Mouse (Mus musculus) kidney, postnatal 0 days (tissue): ENCODE data around the gene Gas2l1. TPM values are rescaled to one million over a fixed set of nuclear protein-coding genes. Genes with fewer than 3 reads are reported as not detected.

Experiments
- ATAC-seq: fragments of 200-750 bp; cut with Nextera tagmentation; replicated peaks from 2 replicates; pipeline ENCODE4 v1.8.0; 2017; ENCODE audit warnings: low read depth, moderate number of reproducible peaks, moderate TSS enrichment, moderate library complexity; ENCODE audit not compliant: low FRiP score
- DNase-seq: peaks from one replicate; pipeline ENCODE4 v3.0.0-alpha.2; 2016; ENCODE audit warnings: low spot score
- H3K27ac ChIP-seq: fragments of 300-500 bp; sonication (generic); 2 replicates; pipeline ENCODE4 v1.5.1; 2014; ENCODE audit warnings: mild to moderate bottlenecking
- H3K27me3 ChIP-seq: fragments of 300-500 bp; sonication (generic); 2 replicates; pipeline ENCODE4 v1.6.1; 2014; ENCODE audit warnings: low read length, mixed read lengths; ENCODE audit not compliant: insufficient read depth
- H3K36me3 ChIP-seq: fragments of 300-500 bp; sonication (generic); 2 replicates; pipeline ENCODE4 v1.6.1; 2014; ENCODE audit warnings: low read length, mixed read lengths; ENCODE audit not compliant: insufficient read depth
- H3K4me1 ChIP-seq: fragments of 300-500 bp; sonication (generic); replicated peaks from 2 replicates; pipeline ENCODE4 v1.6.1; 2014; ENCODE audit warnings: antibody characterized with exemption, low read length, mixed read lengths; ENCODE audit not compliant: insufficient read depth
- H3K4me2 ChIP-seq: fragments of 300-500 bp; sonication (generic); 2 replicates; pipeline ENCODE4 v1.6.1; 2014; ENCODE audit warnings: mild to moderate bottlenecking, low read length, moderate library complexity, mixed read lengths
- H3K4me3 ChIP-seq: fragments of 300-500 bp; sonication (generic); replicated peaks from 2 replicates; pipeline ENCODE4 v1.5.1; 2014; ENCODE audit warnings: low read depth, low read length
- H3K9ac ChIP-seq: fragments of 300-500 bp; sonication (generic); 2 replicates; pipeline ENCODE4 v1.6.1; 2014; ENCODE audit warnings: low read depth, low read length
- H3K9me3 ChIP-seq: fragments of 300-500 bp; sonication (generic); replicated peaks from 2 replicates; pipeline ENCODE4 v1.6.1; 2016; ENCODE audit warnings: low read length, inconsistent platforms, mixed read lengths
- CTCF ChIP-seq: IDR thresholded peaks from 2 replicates; pipeline ENCODE4 v1.5.1; 2016; ENCODE audit warnings: antibody characterized with exemption, low read depth, mild to moderate bottlenecking, moderate library complexity
- WGBS: fragments of 180-500 bp; shearing (Covaris S2); extraction: QIAGEN DNeasy Blood & Tissue Kit; methylation state at CpG from one replicate; pipeline ENCODE4 v1.1.7; 2014; 5-methylcytosine and 5-hydroxymethylcytosine counted together
- polyA plus RNA-seq: library from polyadenylated mRNA; unstranded; fragments of >200 nt; fragmentation: Nextera tagmentation; extraction: Ambion mirVana; gene quantifications from 2 replicates; pipeline ENCODE4 v1.2.1, GENCODE M21; 2015

Gene Gas2l1
- polyA plus RNA-seq, 1 experiment from 2014 or later = 30.3 TPM

GRCm38 (mm10) chr11:5068126-5068971 is 3.2 kb upstream of the Gas2l1 start:
- Histone ChIP-seq H3K36me3 (peaks cover 43% of the 10 kb centered on the region), H3K4me2 (no peak overlapping the region), H3K4me3 (no peak overlapping the region), H3K4me1 (peaks cover 11% of the 10 kb centered on the region; the same call in 1 of the 2 replicates), H3K9ac (no peak overlapping the region), H3K27ac (peak overlapping the region; percentile 3; the same call in 1 of the 2 replicates), H3K9me3 (no peaks in the 10 kb centered on the region), H3K27me3 (no peaks in the 10 kb centered on the region)
- 73% methylated on average over 9 of the region's 9 CpGs for WGBS
- no peak for ATAC-seq
- no peak for TF ChIP-seq CTCF
- no peak for DNase-seq

DNA sequence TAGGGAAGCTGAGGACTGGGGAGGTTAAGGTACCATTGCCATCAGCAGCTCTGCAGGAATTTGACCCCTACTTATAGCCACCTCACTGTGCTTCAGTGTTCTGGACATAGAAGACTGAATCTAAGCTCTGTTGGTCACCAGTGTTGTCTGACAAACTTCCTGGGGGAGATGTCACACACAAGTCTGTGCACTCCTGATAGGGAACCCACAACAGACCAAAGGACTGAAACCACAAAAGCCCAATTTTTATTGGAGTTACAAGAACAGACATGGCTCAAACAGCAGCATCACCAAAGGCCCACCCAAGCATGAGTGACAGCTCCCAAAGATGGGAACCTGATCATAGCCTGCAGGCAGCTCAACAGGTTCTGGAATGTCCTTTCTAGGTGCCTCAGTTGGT is 1.9 kb upstream of the Gas2l1 start:
- no peaks in the 10 kb centered on the region for H3K27me3 ChIP-seq
- no peak for TF ChIP-seq CTCF
- no peak overlapping the region for H3K4me2 ChIP-seq
- H3K36me3 ChIP-seq = peaks cover 31% of the 10 kb centered on the region
- H3K9ac ChIP-seq = no peak overlapping the region
- no peak overlapping the region for H3K27ac ChIP-seq
- no peak overlapping the region for H3K4me3 ChIP-seq
- H3K9me3 ChIP-seq = no peaks in the 10 kb centered on the region
- DNase-seq = no peak
- no peak for ATAC-seq
- H3K4me1 ChIP-seq = peaks cover 20% of the 10 kb centered on the region

- DNase-seq (no peak), ATAC-seq (no peak)
- Histone ChIP-seq H3K36me3 (peaks cover 13% of the 10 kb centered on the region), H3K4me1 (peaks cover 22% of the 10 kb centered on the region), H3K27me3 (no peaks in the 10 kb centered on the region), H3K4me2 (peak overlapping the region; percentile 86), H3K4me3 (peak overlapping the region; percentile 65), H3K9me3 (no peaks in the 10 kb centered on the region), H3K9ac (peak overlapping the region; percentile 76), H3K27ac (peak overlapping the region; percentile 54; the same call in 1 of the 2 replicates)
- no peak for TF ChIP-seq CTCF
- 16% methylated on average over 38 of the region's 38 CpGs for WGBS
Measured at GRCm38 (mm10) chr11:5064282-5065055, 658 bp downstream of the Gas2l1 start.

- Histone ChIP-seq H3K27me3 (peaks cover 7% of the 10 kb centered on the region), H3K9me3 (no peaks in the 10 kb centered on the region), H3K9ac (peak overlapping the region; percentile 76; the same call in 1 of the 2 replicates), H3K36me3 (peaks cover 6% of the 10 kb centered on the region; the same call in 1 of the 2 replicates), H3K4me1 (peaks cover 22% of the 10 kb centered on the region), H3K4me3 (peak overlapping the region; percentile 65; the same call in 1 of the 2 replicates), H3K4me2 (peak overlapping the region; percentile 86), H3K27ac (no peak overlapping the region)
- WGBS = 64% methylated on average over 31 of the region's 31 CpGs
- ATAC-seq (no peak), DNase-seq (no peak)
- no peak for TF ChIP-seq CTCF
Measured at GRCm38 (mm10) chr11:5063561-5064281, 1.4 kb downstream of the Gas2l1 start.

- Histone ChIP-seq H3K4me1 (peaks cover 27% of the 10 kb centered on the region), H3K9ac (no peak overlapping the region), H3K4me3 (no peak overlapping the region), H3K4me2 (no peak overlapping the region), H3K36me3 (no peaks in the 10 kb centered on the region), H3K27ac (no peak overlapping the region), H3K27me3 (peaks cover 7% of the 10 kb centered on the region), H3K9me3 (no peaks in the 10 kb centered on the region)
- no peak for DNase-seq
- TF ChIP-seq CTCF = no peak
- 73% methylated on average over 13 of the region's 13 CpGs for WGBS
- ATAC-seq = no peak
Measured at GRCm38 (mm10) chr11:5062860-5063505, 2.1 kb downstream of the Gas2l1 start.
